ENCODE assay signal across 22 mouse cellular contexts in genomic region chr2:5540870-5541269, GRCm38 (mm10).
A peak's percentile ranks its signal among the peaks of the same experiment; 100 is the strongest.
DNase-seq lines count a peak whose midpoint lies in the region; ATAC-seq and TF ChIP-seq lines count a peak whose summit lies in the region.
"Had no signal": no experiment of that assay in that cellular context is flagged by ENCODE, and none has a peak within 500 bp of the region (broad histone marks: within the 10 kb centered on the region; RNA-seq: fewer than 3 reads in every experiment).

No protein-coding gene starts in this region.

- no peak overlapping the region for H3K27ac ChIP-seq in forebrain, embryonic 14.5 days (ENCODE audit: low read depth, low read length)
- no peak overlapping the region for H3K27ac ChIP-seq in forebrain, embryonic 13.5 days
- no peak overlapping the region for H3K27ac ChIP-seq in left cerebral cortex, adult 2 months
- H3K27ac ChIP-seq: embryonic facial prominence, embryonic 12.5 days; heart, adult 2 months; hindbrain, embryonic 15.5 days; intestine, embryonic 15.5 days; liver, embryonic 15.5 days; midbrain, embryonic 12.5 days; neural tube, embryonic 12.5 days; stomach, postnatal 0 days had no signal

- peak; percentile 22 for DNase-seq in forebrain, embryonic 14.5 days (ENCODE audit: low spot score)
- peak; percentile 33 for DNase-seq in left cerebral cortex, adult 11 months (ENCODE audit: low spot score)
- DNase-seq in left cerebral cortex, adult 2 months (ENCODE audit: extremely low spot score in 1 of 2, low spot score in 2 of 2), result no peak
- peak; percentile 31 to 46 for DNase-seq in cerebellum, postnatal 14 days
- peak; percentile 33 to 36 for DNase-seq in left cerebral cortex, postnatal 14 days (ENCODE audit: low spot score in 2 of 2)
- DNase-seq: adrenal gland, postnatal 36 days; B cell, adult 2 months; gastrocnemius, postnatal 25 days; heart, adult 2 months; heart, postnatal 36 days; kidney, adult 9 months; kidney, postnatal 25 days had no signal

- ATAC-seq in forebrain, embryonic 14.5 days, result no peak
- ATAC-seq in forebrain, embryonic 13.5 days, result no peak
- no peak for ATAC-seq in megakaryocyte progenitor cell, adult 5-6 weeks (replicated peaks; ENCODE audit: poor library complexity)
- ATAC-seq: intestine, embryonic 15.5 days; lung, postnatal 0 days had no signal

- no peak overlapping the region for H3K9ac ChIP-seq in forebrain, embryonic 14.5 days (ENCODE audit: low read length)
- H3K9ac ChIP-seq in forebrain, embryonic 13.5 days, result no peak overlapping the region
- H3K9ac ChIP-seq: embryonic facial prominence, embryonic 12.5 days; hindbrain, embryonic 15.5 days; intestine, embryonic 15.5 days; liver, embryonic 15.5 days; midbrain, embryonic 12.5 days; neural tube, embryonic 12.5 days had no signal

- H3K4me3 ChIP-seq in forebrain, embryonic 14.5 days (ENCODE audit: low read depth, low read length), result no peak overlapping the region
- no peak overlapping the region for H3K4me3 ChIP-seq in forebrain, embryonic 13.5 days
- no peak overlapping the region for H3K4me3 ChIP-seq in left cerebral cortex, adult 2 months
- H3K4me3 ChIP-seq: embryonic facial prominence, embryonic 12.5 days; heart, adult 2 months; hindbrain, embryonic 15.5 days; intestine, embryonic 15.5 days; liver, embryonic 15.5 days; midbrain, embryonic 12.5 days; neural tube, embryonic 12.5 days had no signal

- H3K4me1 ChIP-seq in forebrain, embryonic 14.5 days (ENCODE audit: control insufficient read depth, insufficient read depth, low read length), result no peaks in the 10 kb centered on the region
- no peaks in the 10 kb centered on the region for H3K4me1 ChIP-seq in forebrain, embryonic 13.5 days
- H3K4me1 ChIP-seq: embryonic facial prominence, embryonic 12.5 days; hindbrain, embryonic 15.5 days; intestine, embryonic 15.5 days; liver, embryonic 15.5 days; midbrain, embryonic 12.5 days; neural tube, embryonic 12.5 days had no signal

- intact Hi-C loops in left cerebral cortex, adult 2 months (cut with DNase I), result no loop called here
- intact Hi-C loops in left cerebral cortex, postnatal 14 days (cut with DNase I), result no loop called here

- no peak overlapping the region for H3K4me2 ChIP-seq in forebrain, embryonic 14.5 days (ENCODE audit: low read length)
- no peak overlapping the region for H3K4me2 ChIP-seq in forebrain, embryonic 13.5 days
- H3K4me2 ChIP-seq: embryonic facial prominence, embryonic 12.5 days; hindbrain, embryonic 15.5 days; intestine, embryonic 15.5 days; liver, embryonic 15.5 days; midbrain, embryonic 12.5 days; neural tube, embryonic 12.5 days had no signal

- H3K27me3 ChIP-seq in forebrain, embryonic 14.5 days (replicated peaks; ENCODE audit: control insufficient read depth, insufficient read depth, low read length), result no peaks in the 10 kb centered on the region
- H3K27me3 ChIP-seq in forebrain, embryonic 13.5 days, result no peaks in the 10 kb centered on the region
- H3K27me3 ChIP-seq: embryonic facial prominence, embryonic 12.5 days; hindbrain, embryonic 15.5 days; intestine, embryonic 15.5 days; liver, embryonic 15.5 days; midbrain, embryonic 12.5 days; neural tube, embryonic 12.5 days had no signal

- WGBS in forebrain, embryonic 14.5 days, result 59% methylated on average over 3 of the region's 3 CpGs
- 72% methylated on average over 3 of the region's 3 CpGs for WGBS in forebrain, embryonic 13.5 days

- TF ChIP-seq CTCF in left cerebral cortex, adult 2 months (IDR thresholded peaks at IDR 0.05), result no peak

- H3K9me3 ChIP-seq in forebrain, embryonic 14.5 days (replicated peaks; ENCODE audit: control insufficient read depth, low read length), result no peaks in the 10 kb centered on the region
- H3K9me3 ChIP-seq in forebrain, embryonic 13.5 days (replicated peaks), result no peaks in the 10 kb centered on the region
- H3K9me3 ChIP-seq: embryonic facial prominence, embryonic 12.5 days; hindbrain, embryonic 15.5 days; intestine, embryonic 15.5 days; liver, embryonic 15.5 days; midbrain, embryonic 12.5 days; neural tube, embryonic 12.5 days had no signal

- no peaks in the 10 kb centered on the region for H3K36me3 ChIP-seq in forebrain, embryonic 14.5 days (ENCODE audit: control insufficient read depth, insufficient read depth, low read length)
- no peaks in the 10 kb centered on the region for H3K36me3 ChIP-seq in forebrain, embryonic 13.5 days (ENCODE audit: poor library complexity, severe bottlenecking)
- H3K36me3 ChIP-seq: embryonic facial prominence, embryonic 12.5 days; hindbrain, embryonic 15.5 days; intestine, embryonic 15.5 days; liver, embryonic 15.5 days; midbrain, embryonic 12.5 days; neural tube, embryonic 12.5 days had no signal

Comparison
In these comparisons a context has a peak if more than half of its experiments do, and no peak if none do; other contexts are left out.
1. DNase-seq: peak in forebrain, embryonic 14.5 days (single experiment), left cerebral cortex, adult 11 months (single experiment), cerebellum, postnatal 14 days (2 of 2) and left cerebral cortex, postnatal 14 days (2 of 2); none in left cerebral cortex, adult 2 months (0 of 2).